Mouse (Mus musculus) embryonic facial prominence, embryonic 11.5 days (tissue): Measurements from ENCODE around the gene Ppp1r1a. TPM values are rescaled to one million over a fixed set of nuclear protein-coding genes. Genes with fewer than 3 reads are reported as not detected.
A peak's percentile ranks its signal among the peaks of the same experiment; 100 is the strongest.

Source experiments
- ATAC-seq: fragments of 200-750 bp; cut with Nextera tagmentation; replicated peaks from 2 replicates; pipeline ENCODE4 v1.8.0; 2017; ENCODE audit warnings: low read depth; ENCODE audit not compliant: insufficient number of reproducible peaks, low FRiP score, low TSS enrichment
- DNase-seq: peaks from one replicate; pipeline ENCODE4 v3.0.0-alpha.2; 2015; ENCODE audit warnings: low spot score
- H3K27ac ChIP-seq: fragments of 300-500 bp; sonication (generic); replicated peaks from 2 replicates; pipeline ENCODE4 v1.5.1; 2014; ENCODE audit warnings: mild to moderate bottlenecking, low read depth, low read length, control low read depth
- H3K27me3 ChIP-seq: fragments of 300-500 bp; sonication (generic); 2 replicates; pipeline ENCODE4 v1.6.1; 2014; ENCODE audit warnings: mild to moderate bottlenecking, low read length, moderate library complexity, mixed read lengths; ENCODE audit not compliant: control insufficient read depth, insufficient read depth
- H3K36me3 ChIP-seq: fragments of 300-500 bp; sonication (generic); replicated peaks from 2 replicates; pipeline ENCODE4 v1.6.1; 2014; ENCODE audit warnings: low read depth, mild to moderate bottlenecking, low read length, moderate library complexity, mixed read lengths; ENCODE audit not compliant: control insufficient read depth, insufficient read depth
- H3K4me1 ChIP-seq: fragments of 300-500 bp; sonication (generic); 2 replicates; pipeline ENCODE4 v1.6.1; 2014; ENCODE audit warnings: low read length, mixed read lengths; ENCODE audit not compliant: control insufficient read depth, insufficient read depth
- H3K4me2 ChIP-seq: fragments of 300-500 bp; sonication (generic); 2 replicates; pipeline ENCODE4 v1.6.1; 2014; ENCODE audit warnings: low read depth, mild to moderate bottlenecking, control low read depth, low read length, moderate library complexity
- H3K4me3 ChIP-seq: fragments of 300-500 bp; sonication (generic); 2 replicates; pipeline ENCODE4 v1.5.1; 2014; ENCODE audit warnings: low read depth, low read length, control low read depth
- H3K9ac ChIP-seq: fragments of 300-500 bp; sonication (generic); replicated peaks from 2 replicates; pipeline ENCODE4 v1.6.1; 2014; ENCODE audit warnings: mild to moderate bottlenecking, control low read depth, low read length
- H3K9me3 ChIP-seq: fragments of 300-500 bp; sonication (generic); replicated peaks from 2 replicates; pipeline ENCODE4 v1.6.1; 2016; ENCODE audit warnings: mild to moderate bottlenecking, low read length, inconsistent platforms, mixed read lengths; ENCODE audit not compliant: control insufficient read depth
- WGBS: fragments of 180-500 bp; shearing (Covaris S2); extraction: QIAGEN DNeasy Blood & Tissue Kit; methylation state at CpG from one replicate; pipeline ENCODE4 v1.1.7; 2014; 5-methylcytosine and 5-hydroxymethylcytosine counted together
- polyA plus RNA-seq: library from polyadenylated mRNA; unstranded; fragments of >200 nt; fragmentation: Nextera tagmentation; extraction: Ambion mirVana; gene quantifications from 2 replicates; pipeline ENCODE4 v1.2.1, GENCODE M21; 2014

Gene Ppp1r1a
- polyA plus RNA-seq, 1 experiment from 2014 or later, result 17.6 TPM

- Histone ChIP-seq H3K4me1 (no peaks in the 10 kb centered on the region), H3K36me3 (no peaks in the 10 kb centered on the region), H3K4me2 (no peak overlapping the region), H3K9me3 (no peaks in the 10 kb centered on the region), H3K4me3 (no peak overlapping the region), H3K27me3 (peaks cover 9% of the 10 kb centered on the region; the same call in 1 of the 2 replicates), H3K9ac (no peak overlapping the region), H3K27ac (no peak overlapping the region)
- 52% methylated on average over 1 of the region's 1 CpGs for WGBS
- ATAC-seq, result no peak
- no peak for DNase-seq
These were observed 2.8 kb upstream of the Ppp1r1a start for GRCm38 (mm10) chr15:103540646-103541045.

GRCm38 (mm10) chr15:103539259-103539658, 1.5 kb upstream of the Ppp1r1a start:
- no peak overlapping the region for H3K9ac ChIP-seq
- no peak overlapping the region for H3K4me3 ChIP-seq
- no peaks in the 10 kb centered on the region for H3K9me3 ChIP-seq
- 62% methylated on average over 2 of the region's 2 CpGs for WGBS
- H3K36me3 ChIP-seq, result no peaks in the 10 kb centered on the region
- H3K4me1 ChIP-seq, result no peaks in the 10 kb centered on the region
- peaks cover 9% of the 10 kb centered on the region; the same call in 1 of the 2 replicates for H3K27me3 ChIP-seq
- H3K27ac ChIP-seq, result no peak overlapping the region
- H3K4me2 ChIP-seq, result no peak overlapping the region
- ATAC-seq, result no peak
- DNase-seq, result no peak

GRCm38 (mm10) chr15:103537011-103537821, 587 bp downstream of the Ppp1r1a start:
- peaks cover 9% of the 10 kb centered on the region; the same call in 1 of the 2 replicates for H3K27me3 ChIP-seq
- DNase-seq (peak; percentile 15), ATAC-seq (peak; percentile 55)
- no peak overlapping the region for H3K27ac ChIP-seq
- H3K4me2 ChIP-seq, result peak overlapping the region; percentile 95
- no peaks in the 10 kb centered on the region for H3K9me3 ChIP-seq
- 1% methylated on average over 37 of the region's 37 CpGs for WGBS
- H3K4me1 ChIP-seq, result no peaks in the 10 kb centered on the region
- H3K9ac ChIP-seq, result peak overlapping the region; percentile 66
- H3K4me3 ChIP-seq, result peak overlapping the region; percentile 64
- H3K36me3 ChIP-seq, result no peaks in the 10 kb centered on the region

GRCm38 (mm10) chr15:103536456-103536855, 1.3 kb downstream of the Ppp1r1a start:
- Histone ChIP-seq H3K9ac (peak overlapping the region; percentile 66), H3K9me3 (no peaks in the 10 kb centered on the region), H3K4me1 (no peaks in the 10 kb centered on the region), H3K4me3 (no peak overlapping the region), H3K27ac (no peak overlapping the region), H3K4me2 (peak overlapping the region; percentile 95), H3K27me3 (peaks cover 9% of the 10 kb centered on the region; the same call in 1 of the 2 replicates), H3K36me3 (no peaks in the 10 kb centered on the region)
- DNase-seq, result no peak
- no peak for ATAC-seq
- 28% methylated on average over 2 of the region's 2 CpGs for WGBS

- ATAC-seq (no peak), DNase-seq (no peak)
- 56% methylated on average over 1 of the region's 1 CpGs for WGBS
- no peak overlapping the region for H3K9ac ChIP-seq
- no peaks in the 10 kb centered on the region for H3K9me3 ChIP-seq
- no peaks in the 10 kb centered on the region for H3K4me1 ChIP-seq
- H3K4me2 ChIP-seq, result no peak overlapping the region
- H3K27ac ChIP-seq, result no peak overlapping the region
- H3K4me3 ChIP-seq, result no peak overlapping the region
- H3K36me3 ChIP-seq, result no peaks in the 10 kb centered on the region
- H3K27me3 ChIP-seq, result peaks cover 9% of the 10 kb centered on the region; the same call in 1 of the 2 replicates
These were observed 2.0 kb downstream of the Ppp1r1a start for GRCm38 (mm10) chr15:103535786-103536185.

GRCm38 (mm10) chr15:103535030-103535429, 2.8 kb downstream of the Ppp1r1a start:
- no peaks in the 10 kb centered on the region for H3K4me1 ChIP-seq
- H3K4me3 ChIP-seq, result no peak overlapping the region
- no peaks in the 10 kb centered on the region for H3K36me3 ChIP-seq
- no peak overlapping the region for H3K9ac ChIP-seq
- peaks cover 9% of the 10 kb centered on the region; the same call in 1 of the 2 replicates for H3K27me3 ChIP-seq
- no peak for DNase-seq
- H3K9me3 ChIP-seq, result no peaks in the 10 kb centered on the region
- no peak for ATAC-seq
- 71% methylated on average over 2 of the region's 2 CpGs for WGBS
- no peak overlapping the region for H3K27ac ChIP-seq
- H3K4me2 ChIP-seq, result no peak overlapping the region

- DNase-seq (no peak), ATAC-seq (no peak)
- Histone ChIP-seq H3K4me2 (no peak overlapping the region), H3K9me3 (no peaks in the 10 kb centered on the region), H3K9ac (no peak overlapping the region), H3K4me1 (no peaks in the 10 kb centered on the region), H3K36me3 (no peaks in the 10 kb centered on the region), H3K4me3 (no peak overlapping the region), H3K27ac (no peak overlapping the region), H3K27me3 (peaks cover 9% of the 10 kb centered on the region; the same call in 1 of the 2 replicates)
- 80% methylated on average over 7 of the region's 7 CpGs for WGBS
These were observed 3.7 kb downstream of the Ppp1r1a start for GRCm38 (mm10) chr15:103534054-103534620.

GRCm38 (mm10) chr15:103530372-103530771, 7.4 kb downstream of the Ppp1r1a start:
- Histone ChIP-seq H3K4me1 (no peaks in the 10 kb centered on the region), H3K4me2 (no peak overlapping the region), H3K4me3 (no peak overlapping the region), H3K9me3 (no peaks in the 10 kb centered on the region), H3K27me3 (no peaks in the 10 kb centered on the region), H3K36me3 (no peaks in the 10 kb centered on the region), H3K9ac (no peak overlapping the region), H3K27ac (no peak overlapping the region)
- DNase-seq (peak; percentile 84), ATAC-seq (peak; percentile 60)
- 6% methylated on average over 5 of the region's 5 CpGs for WGBS
